Mouse (Mus musculus) kidney, embryonic 15.5 days (tissue): ENCODE data around the gene Hk2. TPM values are rescaled to one million over a fixed set of nuclear protein-coding genes. Genes with fewer than 3 reads are reported as not detected.
A peak's percentile ranks its signal among the peaks of the same experiment; 100 is the strongest.

Experiments used
- ATAC-seq: fragments of 200-750 bp; cut with Nextera tagmentation; replicated peaks from 2 replicates; pipeline ENCODE4 v1.8.0; 2017; ENCODE audit warnings: moderate TSS enrichment; ENCODE audit not compliant: low FRiP score
- H3K27ac ChIP-seq: fragments of 300-500 bp; sonication (generic); 2 replicates; pipeline ENCODE4 v1.5.1; 2015; ENCODE audit warnings: mild to moderate bottlenecking, inconsistent platforms
- H3K27me3 ChIP-seq: fragments of 300-500 bp; sonication (generic); 2 replicates; pipeline ENCODE4 v1.6.1; 2015; ENCODE audit warnings: inconsistent platforms
- H3K36me3 ChIP-seq: fragments of 300-500 bp; sonication (generic); 2 replicates; pipeline ENCODE4 v1.6.1; 2015; ENCODE audit warnings: inconsistent platforms
- H3K4me1 ChIP-seq: fragments of 300-500 bp; sonication (generic); 2 replicates; pipeline ENCODE4 v1.6.1; 2015; ENCODE audit warnings: inconsistent platforms
- H3K4me2 ChIP-seq: fragments of 300-500 bp; sonication (generic); 2 replicates; pipeline ENCODE4 v1.6.1; 2015; ENCODE audit warnings: moderate library complexity, mild to moderate bottlenecking, inconsistent platforms
- H3K4me3 ChIP-seq: fragments of 300-500 bp; sonication (generic); replicated peaks from 2 replicates; pipeline ENCODE4 v1.5.1; 2015; ENCODE audit warnings: mild to moderate bottlenecking, inconsistent platforms
- H3K9ac ChIP-seq: fragments of 300-500 bp; sonication (generic); 2 replicates; pipeline ENCODE4 v1.6.1; 2015; ENCODE audit warnings: mild to moderate bottlenecking, inconsistent platforms
- H3K9me3 ChIP-seq: fragments of 300-500 bp; sonication (generic); replicated peaks from 2 replicates; pipeline ENCODE4 v1.6.1; 2016; ENCODE audit warnings: inconsistent platforms
- WGBS: fragments of 180-500 bp; shearing (Covaris S2); methylation state at CpG from one replicate; pipeline ENCODE4 v1.1.7; 2015; ENCODE audit warnings: mixed read lengths; 5-methylcytosine and 5-hydroxymethylcytosine counted together
- polyA plus RNA-seq: library from polyadenylated mRNA; unstranded; fragments of >200 nt; fragmentation: Nextera tagmentation; extraction: Ambion mirVana; gene quantifications from 2 replicates; pipeline ENCODE4 v1.2.1, GENCODE M21; 2015

Gene Hk2
- polyA plus RNA-seq, 1 experiment from 2014 or later, result 19.0 TPM

DNA sequence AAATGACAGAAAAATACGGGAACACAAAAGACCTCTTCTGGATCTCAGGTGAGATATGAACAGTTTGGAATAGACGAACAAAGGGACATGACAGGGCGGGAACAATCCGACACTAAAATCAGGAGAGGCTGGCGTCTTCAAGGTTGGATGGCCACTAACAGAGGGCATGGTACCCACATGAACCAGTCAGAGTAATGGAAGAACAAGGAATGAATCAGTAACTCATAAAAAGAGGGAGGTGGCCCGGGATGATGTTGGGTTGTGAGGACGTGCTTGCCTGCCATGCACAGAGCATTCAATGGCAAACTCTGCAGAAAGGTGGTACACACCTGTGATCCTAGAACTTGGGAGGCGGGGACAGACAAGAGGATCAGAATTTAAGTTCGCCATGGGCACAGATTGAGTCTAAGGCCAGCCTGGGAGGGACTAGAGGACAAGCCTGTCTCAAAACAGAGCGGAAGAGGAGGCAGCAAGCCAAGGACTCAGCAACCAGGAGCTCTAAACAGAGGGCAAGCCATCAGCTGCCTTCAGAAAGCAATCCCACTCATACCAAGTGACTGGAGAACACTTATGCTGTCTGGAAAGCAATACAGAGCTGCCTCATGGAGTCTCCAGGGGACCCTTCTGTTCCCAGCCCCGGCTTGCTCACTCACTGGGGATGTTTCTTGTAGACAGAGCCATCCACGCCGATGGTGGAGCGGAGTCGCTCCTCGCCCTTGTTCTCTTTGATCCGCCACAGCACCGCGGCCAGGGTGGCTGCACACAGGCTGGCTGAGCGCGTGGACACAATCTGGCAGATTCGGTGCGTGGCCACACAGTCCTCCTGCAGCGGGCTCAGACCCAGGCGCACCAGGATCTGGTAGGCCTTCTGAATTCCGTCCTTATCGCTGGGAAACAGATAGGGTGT is 36.4 kb downstream of the Hk2 start:
- H3K4me1 ChIP-seq, result no peaks in the 10 kb centered on the region
- WGBS, result 90% methylated on average over 27 of the region's 27 CpGs
- H3K4me3 ChIP-seq, result no peak overlapping the region
- peaks cover 73% of the 10 kb centered on the region for H3K36me3 ChIP-seq
- H3K27me3 ChIP-seq, result no peaks in the 10 kb centered on the region
- no peak overlapping the region for H3K4me2 ChIP-seq
- H3K27ac ChIP-seq, result 0 out of 2 replicates have a peak overlapping the region, but pooled peaks have one; percentile 30
- no peaks in the 10 kb centered on the region for H3K9me3 ChIP-seq
- no peak overlapping the region for H3K9ac ChIP-seq
- peak; percentile 50; the same call in 1 of the 2 replicates for ATAC-seq

DNA sequence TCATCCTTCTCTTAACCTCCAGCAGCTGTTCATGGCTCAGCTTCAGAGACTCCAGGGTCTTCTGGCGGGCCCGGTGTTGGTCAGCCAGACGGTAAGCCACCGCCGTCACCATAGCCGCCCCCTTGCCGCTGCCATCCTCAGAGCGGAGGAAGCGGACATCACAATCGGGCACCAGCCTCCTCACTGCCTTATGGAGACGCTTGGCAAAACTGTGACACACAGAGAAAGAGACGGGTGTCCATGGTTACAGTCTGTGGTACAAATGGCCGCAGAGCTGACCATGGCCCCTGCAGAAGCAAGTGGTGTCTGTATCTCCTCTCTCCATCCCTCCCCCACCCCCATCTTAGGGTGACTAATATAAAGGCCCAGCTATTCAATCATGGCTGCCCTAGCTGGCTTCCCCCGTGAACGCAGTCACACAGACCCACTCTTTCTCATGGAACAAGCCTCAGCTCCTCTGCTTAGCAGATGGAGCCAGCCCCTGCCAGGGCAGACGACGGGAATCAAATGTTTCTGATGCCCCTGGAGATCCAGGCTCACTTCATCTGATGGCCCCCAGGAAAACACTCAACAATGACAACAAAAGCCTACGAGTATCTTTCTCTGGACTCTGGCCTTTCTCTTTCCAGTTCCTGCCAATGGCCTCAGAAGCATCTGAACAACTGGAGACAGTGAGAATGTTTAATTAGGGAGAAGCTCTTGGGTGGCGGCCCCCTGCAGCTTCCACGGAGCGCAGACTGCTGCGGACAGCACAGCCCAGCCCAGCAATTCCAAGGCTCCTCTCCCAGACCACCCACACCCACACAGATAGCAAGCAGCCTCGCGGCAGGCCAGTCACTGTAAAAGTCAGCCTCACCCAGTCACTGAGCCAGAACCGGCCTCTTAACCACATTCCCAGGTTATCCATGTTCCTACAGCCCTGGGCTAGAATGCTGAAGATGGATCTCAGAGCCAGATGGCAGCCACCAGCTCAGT is 37.3 kb downstream of the Hk2 start:
- H3K4me1 ChIP-seq, result no peaks in the 10 kb centered on the region
- H3K9me3 ChIP-seq, result no peaks in the 10 kb centered on the region
- no peak overlapping the region for H3K9ac ChIP-seq
- peaks cover 68% of the 10 kb centered on the region for H3K36me3 ChIP-seq
- ATAC-seq, result peak; percentile 68
- H3K27me3 ChIP-seq, result no peaks in the 10 kb centered on the region
- whole genome bisulfite sequencing, result 84% methylated on average over 25 of the region's 25 CpGs
- no peak overlapping the region for H3K4me3 ChIP-seq
- H3K4me2 ChIP-seq, result no peak overlapping the region
- peak overlapping the region; percentile 30; the same call in 1 of the 2 replicates for H3K27ac ChIP-seq

DNA sequence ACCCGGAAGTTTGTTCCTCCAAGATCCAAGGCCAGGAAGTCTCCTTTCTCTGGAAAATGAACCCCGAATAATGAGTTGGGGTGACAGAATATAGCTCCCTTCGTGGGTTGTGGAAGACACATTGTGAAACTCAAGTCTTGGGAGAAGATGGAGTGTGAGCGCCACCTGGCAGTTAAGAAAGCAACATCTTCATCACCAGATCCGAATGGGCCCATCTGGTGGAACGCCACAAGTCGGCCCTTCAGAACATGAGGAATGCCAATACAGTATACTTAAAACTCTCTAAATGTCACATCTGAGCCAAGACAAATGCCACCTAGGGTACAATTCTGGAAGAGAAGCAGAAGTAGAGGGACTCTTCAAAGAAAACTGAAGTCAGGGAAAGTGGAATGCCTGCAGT is 38.9 kb downstream of the Hk2 start:
- no peaks in the 10 kb centered on the region for H3K9me3 ChIP-seq
- no peak overlapping the region for H3K27ac ChIP-seq
- H3K4me1 ChIP-seq, result no peaks in the 10 kb centered on the region
- 84% methylated on average over 7 of the region's 7 CpGs for WGBS
- H3K9ac ChIP-seq, result no peak overlapping the region
- H3K27me3 ChIP-seq, result no peaks in the 10 kb centered on the region
- H3K4me3 ChIP-seq, result no peak overlapping the region
- H3K4me2 ChIP-seq, result no peak overlapping the region
- ATAC-seq, result no peak
- peaks cover 76% of the 10 kb centered on the region for H3K36me3 ChIP-seq

DNA sequence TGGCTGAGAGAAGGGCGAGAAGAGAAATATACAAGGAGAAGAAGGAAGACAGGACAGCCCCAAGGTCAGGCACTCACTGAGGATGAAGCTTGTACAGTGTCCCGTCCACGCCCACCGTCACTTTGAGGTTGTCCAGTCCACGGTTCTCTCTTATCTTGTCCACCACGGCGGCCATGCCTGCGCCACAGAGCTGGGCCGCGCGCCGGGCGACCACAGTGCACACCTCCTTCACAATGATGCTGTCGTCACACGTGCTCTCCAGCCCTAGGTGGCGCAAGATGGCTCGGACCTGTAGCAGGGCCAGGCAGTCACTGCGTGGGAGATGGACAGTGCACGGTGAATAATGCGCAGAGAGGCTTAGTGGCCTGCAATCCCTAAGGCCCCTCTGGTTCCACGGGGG is 45.6 kb downstream of the Hk2 start:
- WGBS, result 92% methylated on average over 21 of the region's 21 CpGs
- no peaks in the 10 kb centered on the region for H3K9me3 ChIP-seq
- H3K4me3 ChIP-seq, result no peak overlapping the region
- ATAC-seq, result no peak
- peaks cover 4% of the 10 kb centered on the region; the same call in 1 of the 2 replicates for H3K4me1 ChIP-seq
- H3K27ac ChIP-seq, result no peak overlapping the region
- H3K27me3 ChIP-seq, result no peaks in the 10 kb centered on the region
- H3K36me3 ChIP-seq, result peaks cover 74% of the 10 kb centered on the region
- no peak overlapping the region for H3K4me2 ChIP-seq
- H3K9ac ChIP-seq, result no peak overlapping the region

DNA sequence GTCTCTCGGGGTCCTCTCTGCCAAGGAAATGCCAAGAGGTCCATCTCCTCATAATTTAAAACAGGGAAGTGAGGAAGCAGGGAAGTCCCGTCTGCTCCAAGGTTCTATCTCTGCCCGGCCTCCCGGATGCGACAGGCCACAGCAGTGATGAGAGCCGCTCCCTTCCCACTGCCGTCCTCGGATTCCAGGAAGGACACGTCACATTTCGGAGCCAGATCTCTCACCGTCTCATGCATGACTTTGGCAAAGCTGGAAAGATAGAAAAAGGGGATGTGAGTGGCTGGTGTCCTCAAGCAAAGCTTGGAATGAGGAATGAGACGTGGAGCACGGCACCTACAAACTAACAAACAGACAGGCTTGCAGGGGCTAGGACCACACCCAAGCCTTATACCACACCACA is 47.0 kb downstream of the Hk2 start:
- ATAC-seq, result no peak

DNA sequence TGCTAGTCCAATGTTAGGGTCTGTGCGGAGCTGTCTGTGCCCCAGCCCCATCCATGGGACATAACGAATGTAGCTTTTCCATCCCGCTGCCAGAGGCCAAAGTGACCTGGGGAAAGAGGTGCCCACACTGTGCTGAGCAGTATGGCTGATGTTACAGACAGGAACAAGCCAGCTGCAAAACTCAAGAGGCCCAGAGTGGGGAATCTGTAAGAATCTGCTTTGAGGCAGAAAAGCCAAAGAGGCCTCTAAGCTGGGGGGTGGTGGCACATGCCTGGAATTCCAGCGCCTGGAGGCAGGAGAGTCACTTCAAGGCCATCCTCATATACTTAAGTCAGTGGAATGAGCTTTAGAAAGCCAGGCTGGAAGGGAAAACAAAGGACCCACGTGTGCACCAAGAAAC is 50.9 kb downstream of the Hk2 start:
- Histone ChIP-seq H3K9me3 (no peaks in the 10 kb centered on the region), H3K27ac (peak overlapping the region; percentile 78), H3K27me3 (no peaks in the 10 kb centered on the region), H3K4me2 (no peak overlapping the region), H3K4me3 (no peak overlapping the region), H3K36me3 (peaks cover 37% of the 10 kb centered on the region), H3K4me1 (peaks cover 13% of the 10 kb centered on the region), H3K9ac (no peak overlapping the region)
- 45% methylated on average over 5 of the region's 5 CpGs for WGBS
- peak; percentile 40 for ATAC-seq

More for the DNA sequence above, 47.0 kb downstream of the Hk2 start:
- H3K27ac ChIP-seq, result no peak overlapping the region
- no peak overlapping the region for H3K4me3 ChIP-seq
- H3K4me2 ChIP-seq, result no peak overlapping the region
- H3K36me3 ChIP-seq, result peaks cover 68% of the 10 kb centered on the region
- 89% methylated on average over 13 of the region's 13 CpGs for WGBS
- no peaks in the 10 kb centered on the region for H3K9me3 ChIP-seq
- H3K4me1 ChIP-seq, result peaks cover 13% of the 10 kb centered on the region
- no peaks in the 10 kb centered on the region for H3K27me3 ChIP-seq
- no peak overlapping the region for H3K9ac ChIP-seq

DNA sequence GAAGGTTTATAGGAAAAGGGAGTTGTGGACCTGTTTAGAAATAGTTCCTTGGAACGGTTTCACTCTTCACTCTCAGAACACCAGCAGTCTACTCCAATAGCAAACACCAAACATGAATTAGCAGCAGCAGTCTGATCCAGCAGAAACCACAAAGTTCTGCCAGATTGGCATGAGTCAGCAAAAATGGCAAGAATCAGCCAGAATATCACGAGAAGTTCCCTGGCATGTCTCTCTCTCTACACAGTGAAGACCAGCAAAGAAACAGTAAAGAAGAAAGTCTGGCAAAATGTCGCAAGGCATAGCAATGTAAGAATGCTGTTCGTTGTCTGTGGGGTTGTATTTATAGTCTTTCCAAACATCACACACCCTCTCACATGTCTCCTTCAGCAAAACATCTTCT is 58.1 kb downstream of the Hk2 start:
- Histone ChIP-seq H3K9ac (no peak overlapping the region), H3K27me3 (no peaks in the 10 kb centered on the region), H3K9me3 (no peaks in the 10 kb centered on the region), H3K36me3 (no peaks in the 10 kb centered on the region), H3K27ac (no peak overlapping the region), H3K4me2 (no peak overlapping the region), H3K4me3 (no peak overlapping the region), H3K4me1 (peaks cover 16% of the 10 kb centered on the region)
- ATAC-seq, result no peak
- 81% methylated on average over 4 of the region's 4 CpGs for WGBS

DNA sequence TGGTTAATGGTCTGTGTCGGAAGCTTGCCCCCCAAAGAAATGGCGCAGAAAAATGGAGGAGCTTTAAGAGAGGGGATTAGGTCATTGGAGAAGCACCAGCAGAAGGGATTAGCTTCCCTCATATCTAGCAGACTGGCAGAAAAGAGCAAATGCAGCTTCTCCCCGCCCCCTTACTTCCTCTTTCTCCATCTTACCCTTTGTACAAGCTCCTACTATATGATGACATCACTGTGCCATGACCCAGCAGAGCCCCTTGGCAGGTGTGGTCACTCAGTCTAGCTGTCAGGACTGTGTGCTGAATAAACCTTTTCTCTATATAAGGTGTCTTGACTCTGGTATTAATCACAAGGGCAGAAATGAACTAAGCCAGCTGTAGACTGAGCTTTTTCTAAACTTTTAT is 58.6 kb downstream of the Hk2 start:
- H3K4me2 ChIP-seq, result no peak overlapping the region
- WGBS, result 70% methylated on average over 3 of the region's 3 CpGs
- no peak overlapping the region for H3K4me3 ChIP-seq
- no peak overlapping the region for H3K9ac ChIP-seq
- peak overlapping the region; percentile 59 for H3K27ac ChIP-seq
- no peaks in the 10 kb centered on the region for H3K9me3 ChIP-seq
- H3K4me1 ChIP-seq, result peaks cover 16% of the 10 kb centered on the region
- no peaks in the 10 kb centered on the region for H3K27me3 ChIP-seq
- ATAC-seq, result peak; percentile 74; the same call in 1 of the 2 replicates
- H3K36me3 ChIP-seq, result no peaks in the 10 kb centered on the region

DNA sequence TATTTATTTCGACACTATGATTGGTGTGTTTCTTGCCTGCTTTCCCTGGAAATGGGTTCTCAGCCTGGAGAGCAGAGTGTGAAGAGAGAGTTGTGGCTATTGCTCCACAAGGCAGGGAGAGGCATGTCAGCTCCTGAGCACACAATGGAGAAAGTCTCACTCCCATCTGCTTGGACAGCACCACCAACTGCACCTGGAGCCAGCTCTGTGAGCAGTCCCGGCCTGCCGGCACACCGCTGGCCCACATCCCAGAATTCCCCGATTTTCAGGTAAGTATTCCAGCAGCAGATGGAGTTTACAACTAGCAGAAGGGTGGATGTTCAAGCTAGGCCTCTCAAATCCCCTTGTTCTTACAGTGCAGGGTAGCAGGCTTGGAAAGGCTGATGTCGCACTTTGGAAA is 59.0 kb downstream of the Hk2 start:
- Histone ChIP-seq H3K27ac (peak overlapping the region; percentile 59), H3K36me3 (no peaks in the 10 kb centered on the region), H3K9me3 (no peaks in the 10 kb centered on the region), H3K4me1 (peaks cover 16% of the 10 kb centered on the region), H3K4me2 (no peak overlapping the region), H3K27me3 (no peaks in the 10 kb centered on the region), H3K4me3 (no peak overlapping the region), H3K9ac (no peak overlapping the region)
- 0 out of 2 replicates have a peak, but pooled peaks have one; percentile 22 for ATAC-seq
- 76% methylated on average over 6 of the region's 6 CpGs for WGBS

DNA sequence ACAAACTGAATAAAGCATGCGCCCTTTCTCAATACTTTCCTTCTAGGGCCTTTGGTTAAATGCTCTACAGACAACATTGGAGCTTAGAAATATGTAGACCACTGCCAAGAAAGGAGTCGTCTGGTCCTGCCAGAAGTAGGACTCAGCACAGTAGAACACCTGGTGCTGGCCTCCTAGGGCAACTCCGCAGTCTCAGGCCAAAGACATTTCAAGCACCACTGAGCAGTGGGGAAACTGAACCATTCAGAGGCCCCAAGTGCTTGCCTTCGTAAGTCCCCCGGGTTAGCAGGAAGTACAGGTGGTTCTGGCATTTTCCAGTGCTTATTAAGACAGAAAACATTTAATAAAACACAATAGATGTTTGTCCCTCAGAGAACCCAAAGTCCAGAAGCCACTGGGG is 59.4 kb downstream of the Hk2 start:
- Histone ChIP-seq H3K27ac (peak overlapping the region; percentile 59), H3K4me1 (peaks cover 16% of the 10 kb centered on the region), H3K27me3 (no peaks in the 10 kb centered on the region), H3K9ac (no peak overlapping the region), H3K9me3 (no peaks in the 10 kb centered on the region), H3K36me3 (no peaks in the 10 kb centered on the region), H3K4me2 (no peak overlapping the region), H3K4me3 (no peak overlapping the region)
- 59% methylated on average over 5 of the region's 5 CpGs for WGBS
- ATAC-seq, result peak; percentile 63; the same call in 1 of the 2 replicates

DNA sequence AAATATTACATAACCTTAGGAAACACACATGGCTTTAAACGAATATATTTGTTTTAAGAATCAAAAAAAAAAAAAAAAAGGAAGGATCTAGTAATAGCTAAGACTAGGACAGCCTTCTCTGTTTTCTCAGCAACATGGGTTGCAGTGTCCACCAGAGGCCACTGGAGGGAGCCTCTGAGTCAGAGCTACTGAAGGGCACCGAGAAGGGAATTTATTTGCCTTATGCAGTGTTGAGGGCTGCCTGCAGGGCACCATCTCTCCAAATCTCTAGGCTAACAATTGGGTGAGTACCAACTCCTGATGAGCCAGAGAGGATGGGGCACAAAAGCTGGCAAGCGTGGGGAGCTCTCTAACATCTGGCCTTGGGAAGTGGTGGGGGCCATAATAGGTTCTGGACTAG is 60.0 kb downstream of the Hk2 start:
- Histone ChIP-seq H3K9me3 (no peaks in the 10 kb centered on the region), H3K4me3 (no peak overlapping the region), H3K4me1 (peaks cover 16% of the 10 kb centered on the region), H3K36me3 (no peaks in the 10 kb centered on the region), H3K27ac (no peak overlapping the region), H3K9ac (no peak overlapping the region), H3K4me2 (no peak overlapping the region), H3K27me3 (no peaks in the 10 kb centered on the region)
- no peak for ATAC-seq
- 19% methylated on average over 3 of the region's 3 CpGs for WGBS

DNA sequence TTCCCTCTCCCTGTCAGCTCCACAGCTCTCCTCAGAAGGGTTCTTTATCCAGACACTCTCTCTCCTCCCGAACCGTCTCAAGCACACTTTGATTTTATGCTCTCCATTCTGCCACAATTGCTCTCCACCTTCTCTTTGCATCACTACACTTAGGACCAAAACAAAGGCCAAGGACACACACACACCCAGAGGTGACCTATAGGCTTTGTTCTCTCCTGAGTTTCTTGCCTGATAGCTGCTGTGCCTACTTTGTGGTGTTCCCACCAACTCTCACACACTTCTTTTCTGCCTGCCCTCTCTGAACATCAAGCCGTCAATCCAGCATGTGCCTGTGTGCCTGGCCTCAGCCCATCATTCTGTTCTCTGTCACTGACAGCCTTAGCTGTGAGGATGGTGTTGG is 66.5 kb downstream of the Hk2 start:
- Histone ChIP-seq H3K9me3 (no peaks in the 10 kb centered on the region), H3K9ac (no peak overlapping the region), H3K4me1 (no peaks in the 10 kb centered on the region), H3K36me3 (no peaks in the 10 kb centered on the region), H3K4me3 (no peak overlapping the region), H3K27ac (no peak overlapping the region), H3K4me2 (no peak overlapping the region), H3K27me3 (0 out of 2 replicates have a peak, but pooled peaks cover 5% of the 10 kb centered on the region)
- no peak for ATAC-seq
- 56% methylated on average over 3 of the region's 3 CpGs for WGBS
